Mouse (Mus musculus) adrenal gland, adult 18-20 months (tissue): ENCODE measurements around the gene Olfm1. TPM values are rescaled to one million over a fixed set of nuclear protein-coding genes. Genes with fewer than 3 reads are reported as not detected.
A peak's percentile ranks its signal among the peaks of the same experiment; 100 is the strongest.

Experiments used
- DNase-seq, 2 experiments: peaks; one replicate each; pipeline ENCODE4 v3.0.0; 2021 to 2022; ENCODE audit warnings: low spot score in 2 of 2
- long read RNA-seq, 2 experiments: library from polyadenylated mRNA; stranded (forward); transcript quantifications; one replicate each; pipeline ENCODE4 v2.0.0; 2021
- total RNA-seq, 2 experiments: library from RNA; stranded (reverse); gene quantifications; 1 replicate in 1 of 2; 2 replicates in 1 of 2; pipeline ENCODE4 v1.2.3; 2021

Olfm1 gene
- total RNA-seq: 10 to 100 TPM; 38.0 to 38.7 TPM
- long read RNA-seq, experiment 1, transcript Olfm1-204 (6 exons, 2,513 nt): minor isoform, 7 of 48 reads
- long read RNA-seq, experiment 1, transcript Olfm1-201 (6 exons, 2,757 nt): major isoform, 33 of 48 reads
- long read RNA-seq, experiment 1, partial matches to known transcripts: 1 of 48 reads
- long read RNA-seq, experiment 1, other reads (novel, unspliced or antisense): 1 of 48 reads
- long read RNA-seq, experiment 2, transcript Olfm1-205 (4 exons, 1,102 nt): minor isoform, 8 of 43 reads
- long read RNA-seq, experiment 2, transcript Olfm1-203 (4 exons, 1,072 nt): minor isoform, 7 of 43 reads
- long read RNA-seq, experiment 2, transcript Olfm1-204 (6 exons, 2,513 nt): minor isoform, 7 of 43 reads
- long read RNA-seq, experiment 2, transcript Olfm1-201 (6 exons, 2,757 nt): major isoform, 15 of 43 reads
- long read RNA-seq, experiment 2, partial matches to known transcripts: 3 of 43 reads
- long read RNA-seq, experiment 2, other reads (novel, unspliced or antisense): 3 of 43 reads

GRCm38 (mm10) chr2:28192821-28193689, at the start of gene Olfm1:
Olfm1 (plus strand) TSS chr2:28192992.
- peak; percentile 32 to 64 for DNase-seq

DNA sequence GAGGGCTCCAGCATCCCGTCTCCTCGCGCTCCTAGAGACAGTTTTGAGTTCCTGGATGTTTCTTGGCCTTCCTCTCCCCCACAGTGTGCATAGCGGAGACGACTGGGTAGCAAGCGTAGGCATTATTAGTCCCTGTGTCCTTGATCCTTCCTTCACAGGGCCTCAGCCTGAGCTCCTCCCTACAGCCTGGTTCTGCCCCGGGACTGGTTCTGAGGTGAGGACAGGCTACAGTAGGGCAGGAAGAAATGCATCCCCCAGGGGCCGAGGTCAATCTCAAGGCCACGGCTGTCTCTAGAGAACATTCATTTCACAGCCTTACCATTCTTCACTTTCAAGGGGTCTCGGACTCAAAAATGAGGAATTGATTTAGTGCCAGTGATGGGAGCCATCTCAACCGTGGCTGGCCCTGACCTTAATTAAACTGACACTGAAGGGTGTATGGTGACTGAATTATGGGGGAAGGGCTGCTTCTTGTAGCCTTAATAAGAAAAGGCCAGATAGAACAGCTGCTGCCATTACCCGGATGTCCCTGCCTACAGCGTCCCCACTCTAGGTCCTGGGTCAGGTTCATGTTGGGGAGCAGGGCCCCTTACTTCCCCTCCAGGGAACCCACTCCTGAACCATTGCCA, 49.3 kb upstream of the Olfm1 start:
- DNase-seq: no peak

GRCm38 (mm10) chr2:28145702-28146101, 47.1 kb upstream of the Olfm1 start:
- DNase-seq: no peak

GRCm38 (mm10) chr2:28146152-28146551, 46.6 kb upstream of the Olfm1 start:
- no peak for DNase-seq

GRCm38 (mm10) chr2:28146685-28147084, 46.1 kb upstream of the Olfm1 start:
- no peak for DNase-seq

GRCm38 (mm10) chr2:28147248-28147794, 45.5 kb upstream of the Olfm1 start:
- no peak for DNase-seq

DNA sequence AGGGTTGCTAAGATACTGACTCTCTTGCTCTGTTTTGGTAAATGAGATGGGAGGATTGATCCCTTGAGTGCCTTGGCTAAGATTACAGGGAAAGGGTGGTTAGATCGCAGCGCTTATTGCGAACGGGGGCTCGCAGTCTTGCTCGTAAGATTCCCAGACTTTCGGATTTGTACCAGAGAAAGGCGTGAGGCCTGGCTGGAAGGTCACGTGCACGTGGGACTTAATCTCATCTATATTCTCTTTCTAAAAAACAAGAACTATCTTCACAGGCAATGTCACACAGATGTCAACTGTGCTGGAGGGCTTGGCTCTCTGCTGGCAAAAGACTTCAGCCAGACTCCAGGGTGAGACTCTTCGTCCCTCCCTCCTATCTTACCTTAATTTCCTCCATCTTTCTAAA, 43.1 kb upstream of the Olfm1 start:
- DNase-seq: no peak

DNA sequence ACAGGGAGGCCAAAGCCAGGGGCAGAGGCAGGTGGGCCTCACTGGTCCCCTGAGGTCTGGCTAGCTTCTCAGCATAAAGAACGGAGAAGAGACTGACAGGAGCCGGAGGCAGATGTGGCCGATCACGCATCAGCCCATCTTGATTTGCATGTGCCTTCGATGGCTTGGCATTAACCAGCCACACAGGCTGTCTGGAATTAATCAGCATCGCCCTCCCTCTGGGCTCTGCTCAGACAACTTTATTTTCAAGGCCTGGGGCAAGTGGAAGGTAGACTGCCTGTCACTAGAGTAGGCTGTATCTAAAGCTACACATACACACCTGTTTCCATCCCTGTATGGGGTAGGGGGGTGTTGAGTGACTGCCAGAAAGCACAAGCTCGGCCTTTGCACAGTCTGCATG, 32.2 kb upstream of the Olfm1 start:
- DNase-seq: no peak

- DNase-seq: no peak
These were observed 27.2 kb upstream of the Olfm1 start for GRCm38 (mm10) chr2:28165570-28165969.

DNA sequence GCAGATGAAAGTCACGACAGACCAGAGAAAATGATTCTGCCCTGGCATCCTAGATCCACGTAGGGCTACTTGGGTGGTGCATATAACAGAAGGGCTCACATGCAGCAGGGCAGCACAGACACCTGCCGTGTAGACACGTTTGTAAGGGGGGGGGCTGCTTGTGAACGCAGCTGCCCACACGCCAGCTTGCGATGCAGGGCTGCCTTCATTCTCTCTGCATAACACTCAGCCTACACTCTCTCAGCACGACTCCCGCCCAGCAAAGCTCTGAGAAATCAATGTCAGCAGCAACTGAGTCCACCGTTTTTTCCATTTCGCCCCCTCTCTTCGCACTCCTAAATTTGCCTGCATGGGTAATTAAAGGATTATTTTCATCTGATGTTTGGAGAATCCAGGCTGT, 23.5 kb upstream of the Olfm1 start:
- DNase-seq: no peak

DNA sequence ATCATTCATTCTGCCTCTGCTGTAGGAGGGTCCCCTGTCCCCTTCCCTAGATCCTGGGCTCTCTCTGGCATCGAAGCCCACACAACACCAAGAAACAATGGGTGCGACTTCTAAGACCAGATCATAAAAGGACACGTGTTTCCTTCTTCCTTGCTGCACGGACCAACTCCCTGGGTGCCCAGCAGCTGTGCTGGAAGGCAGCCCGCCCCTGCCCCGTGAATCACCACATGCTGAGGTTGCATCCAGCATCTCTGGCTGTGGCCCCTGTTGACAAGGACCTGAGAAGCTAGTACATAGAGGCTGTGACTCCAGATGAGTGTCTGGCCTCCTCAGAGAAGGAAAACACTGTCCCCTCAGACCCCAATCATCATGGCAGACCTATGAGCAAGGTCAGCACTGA, 20.8 kb upstream of the Olfm1 start:
- DNase-seq: no peak

DNA sequence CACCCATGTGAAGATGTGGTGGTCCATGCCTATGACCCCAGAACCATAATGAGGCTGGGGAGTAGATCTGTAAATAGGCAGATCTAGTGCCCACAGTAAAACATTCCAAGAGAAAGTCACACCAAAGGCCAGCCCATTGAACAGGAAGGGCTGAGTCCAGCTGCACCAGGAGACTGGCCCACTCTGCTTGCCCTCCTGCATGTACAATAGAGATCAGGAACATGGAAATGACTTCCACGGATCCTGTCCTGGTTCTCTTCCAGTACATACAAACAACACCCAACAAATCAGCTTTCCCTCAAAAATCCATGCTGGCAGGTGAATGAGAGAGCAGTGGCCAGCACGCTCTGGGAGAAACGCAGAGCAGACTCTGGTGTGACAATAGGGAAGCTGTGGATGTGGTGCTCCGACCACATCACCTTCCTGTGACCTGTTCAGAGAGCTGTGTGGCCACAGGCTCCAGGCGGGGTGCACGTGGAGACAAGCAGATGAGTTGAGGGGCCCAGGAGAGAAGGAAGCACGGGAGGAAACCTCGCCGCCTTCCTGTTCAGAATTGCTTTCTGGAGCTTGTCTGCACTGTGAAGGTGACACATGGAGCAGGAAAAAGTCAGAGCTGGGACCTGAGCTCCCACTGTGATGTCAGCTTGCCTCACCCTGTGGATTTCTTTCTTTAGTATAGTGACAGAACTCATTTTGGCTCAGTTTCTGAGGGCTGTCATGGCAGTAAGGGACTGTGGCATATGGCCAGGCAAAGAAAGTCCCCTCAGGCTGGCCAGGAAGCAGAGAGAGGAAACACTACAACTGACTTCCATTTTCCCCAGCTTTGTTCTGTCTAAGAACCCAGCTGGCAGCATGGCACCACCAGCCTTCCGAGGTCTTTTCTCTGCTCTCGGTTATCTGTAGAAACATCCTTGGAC, 19.3 kb upstream of the Olfm1 start:
- no peak for DNase-seq

- no peak for DNase-seq
These were observed 18.4 kb upstream of the Olfm1 start for GRCm38 (mm10) chr2:28174441-28174840.

DNA sequence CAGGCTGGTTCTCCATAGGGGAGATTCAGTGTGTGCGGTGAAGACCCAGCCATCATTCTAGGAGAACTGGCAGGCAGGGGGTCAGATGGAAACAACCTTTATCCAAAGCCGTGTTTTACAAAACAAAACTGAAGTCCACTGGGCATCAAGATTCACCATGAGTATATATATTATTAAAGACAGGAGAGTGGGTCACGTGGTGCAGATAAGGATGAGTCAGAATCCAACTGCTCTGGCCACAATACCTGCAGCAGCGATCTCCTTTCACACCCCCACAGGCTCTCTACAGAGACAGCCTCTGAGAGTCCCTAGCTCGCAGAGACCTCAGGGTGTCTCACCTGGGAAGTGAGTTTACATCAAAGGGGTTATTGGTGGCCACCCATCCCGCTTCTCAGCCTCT, 14.2 kb upstream of the Olfm1 start:
- no peak for DNase-seq

- no peak for DNase-seq
These were observed 12.7 kb upstream of the Olfm1 start for GRCm38 (mm10) chr2:28180053-28180452.

GRCm38 (mm10) chr2:28188398-28188944, 4.3 kb upstream of the Olfm1 start:
- no peak for DNase-seq

GRCm38 (mm10) chr2:28193690-28194087, 897 bp downstream of the Olfm1 start:
- DNase-seq: no peak

GRCm38 (mm10) chr2:28194962-28195617, 2.3 kb downstream of the Olfm1 start:
- peak; percentile 31 to 43 for DNase-seq

- no peak for DNase-seq
These were observed 2.9 kb downstream of the Olfm1 start for GRCm38 (mm10) chr2:28195726-28196125.
